Mouse (Mus musculus): Measurements from ENCODE around the gene Kntc1.

DNA sequence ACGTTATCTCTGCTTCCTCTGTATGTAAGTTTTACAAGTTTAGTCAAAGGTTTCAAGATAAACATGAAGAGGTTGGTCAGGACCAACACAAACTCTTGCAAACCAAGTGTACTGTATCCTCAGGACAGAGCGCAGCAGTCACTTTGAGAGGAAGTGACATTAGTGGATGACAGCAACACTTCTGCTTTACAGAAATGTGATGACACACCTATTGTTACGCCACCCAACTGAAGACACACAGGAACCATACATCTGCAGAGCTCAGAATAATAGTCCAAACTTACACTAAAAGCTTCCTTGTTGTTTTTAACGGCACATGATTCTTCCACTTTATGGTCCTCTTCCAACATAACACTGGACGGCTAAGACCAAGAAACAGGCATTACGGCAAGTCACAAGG lies 35.7 kb upstream of the Kntc1 start:
- no peak for TF ChIP-seq NANOG (IDR thresholded peaks at IDR 0.05; ENCODE audit: borderline replicate concordance, low read length)
- no peak for TF ChIP-seq CTCF (conservative IDR thresholded peaks at IDR 0.05; ENCODE audit: low read length)
